Mouse (Mus musculus) kidney, adult 2 months (tissue): ENCODE data around the gene Adamtsl2. TPM values are rescaled to one million over a fixed set of nuclear protein-coding genes. Genes with fewer than 3 reads are reported as not detected.
A peak's percentile ranks its signal among the peaks of the same experiment; 100 is the strongest.

Source experiments
- DNase-seq: peaks from one replicate; pipeline ENCODE4 v3.0.0; 2021
- H3K27ac ChIP-seq: fragments of 200-500 bp; 2 replicates; pipeline ENCODE4 v1.5.1; 2012; ENCODE audit warnings: low read depth, low read length, control low read depth, inconsistent platforms; ENCODE audit not compliant: insufficient read depth
- H3K27me3 ChIP-seq: fragments of 200-500 bp; replicated peaks from 2 replicates; pipeline ENCODE4 v1.6.1; 2012; ENCODE audit warnings: mild to moderate bottlenecking, moderate library complexity, low read length, inconsistent platforms; ENCODE audit not compliant: control insufficient read depth, insufficient read depth
- H3K36me3 ChIP-seq: fragments of 200-500 bp; 2 replicates; pipeline ENCODE4 v1.6.1; 2012; ENCODE audit warnings: mild to moderate bottlenecking, moderate library complexity, low read length, inconsistent platforms; ENCODE audit not compliant: control insufficient read depth, insufficient read depth
- H3K4me1 ChIP-seq: fragments of 200-500 bp; 2 replicates; pipeline ENCODE4 v1.6.1; 2011; ENCODE audit warnings: low read length; ENCODE audit not compliant: control insufficient read depth, insufficient read depth
- H3K4me3 ChIP-seq: fragments of 200-500 bp; 2 replicates; pipeline ENCODE4 v1.5.1; 2011; ENCODE audit warnings: mild to moderate bottlenecking, low read depth, low read length, control low read depth; ENCODE audit not compliant: insufficient read depth
- CTCF ChIP-seq: fragments of 200-500 bp; conservative IDR thresholded peaks from 2 replicates; pipeline ENCODE4 v1.5.1; 2011; ENCODE audit warnings: low read depth, mild to moderate bottlenecking, control low read depth, low read length, moderate library complexity, mixed read lengths; ENCODE audit not compliant: insufficient read depth, insufficient read length
- POLR2A ChIP-seq: fragments of 200-500 bp; IDR thresholded peaks from one replicate; pipeline ENCODE4 v1.6.1; 2011; ENCODE audit warnings: low read depth, low read length, control low read depth
- WGBS: fragments of 180-500 bp; shearing (Covaris S2); methylation state at CpG from one replicate; pipeline ENCODE4 v1.1.7; 2018; 5-methylcytosine and 5-hydroxymethylcytosine counted together
- polyA plus RNA-seq: library from polyadenylated mRNA; depleted of rRNA; stranded (reverse); fragments of >200 nt; gene quantifications from 2 replicates; pipeline ENCODE4 v1.2.3, GENCODE M21; 2012

Adamtsl2 gene
- polyA plus RNA-seq, 1 experiment: 21.7 TPM

GRCm38 (mm10) chr2:27043461-27043860 is 35.7 kb upstream of the Adamtsl2 start:
- no peaks in the 10 kb centered on the region for H3K27me3 ChIP-seq
- H3K27ac ChIP-seq: no peak overlapping the region
- H3K4me1 ChIP-seq: peaks cover 7% of the 10 kb centered on the region; the same call in 1 of the 2 replicates
- H3K4me3 ChIP-seq: no peak overlapping the region
- DNase-seq: peak; percentile 88
- H3K36me3 ChIP-seq: no peaks in the 10 kb centered on the region
- TF ChIP-seq CTCF (peak; percentile 78), POLR2A (no peak)
- WGBS: 38% methylated on average over 3 of the region's 3 CpGs

GRCm38 (mm10) chr2:27044166-27044565 is 35.0 kb upstream of the Adamtsl2 start:
- Histone ChIP-seq H3K4me1 (0 out of 2 replicates have a peak, but pooled peaks cover 3% of the 10 kb centered on the region), H3K27ac (peak overlapping the region; percentile 22; the same call in 1 of the 2 replicates), H3K27me3 (no peaks in the 10 kb centered on the region), H3K4me3 (no peak overlapping the region), H3K36me3 (no peaks in the 10 kb centered on the region)
- TF ChIP-seq CTCF: no peak
- TF ChIP-seq POLR2A: no peak
- WGBS: 62% methylated on average over 4 of the region's 4 CpGs
- DNase-seq: peak; percentile 52

- DNase-seq: peak; percentile 57
- H3K4me3 ChIP-seq: no peak overlapping the region
- WGBS: 54% methylated on average over 3 of the region's 3 CpGs
- H3K27me3 ChIP-seq: no peaks in the 10 kb centered on the region
- peak overlapping the region; percentile 4; the same call in 1 of the 2 replicates for H3K27ac ChIP-seq
- H3K4me1 ChIP-seq: 0 out of 2 replicates have a peak, but pooled peaks cover 3% of the 10 kb centered on the region
- TF ChIP-seq POLR2A (no peak), CTCF (no peak)
- H3K36me3 ChIP-seq: no peaks in the 10 kb centered on the region
These were observed 34.5 kb upstream of the Adamtsl2 start for GRCm38 (mm10) chr2:27044641-27045040.

DNA sequence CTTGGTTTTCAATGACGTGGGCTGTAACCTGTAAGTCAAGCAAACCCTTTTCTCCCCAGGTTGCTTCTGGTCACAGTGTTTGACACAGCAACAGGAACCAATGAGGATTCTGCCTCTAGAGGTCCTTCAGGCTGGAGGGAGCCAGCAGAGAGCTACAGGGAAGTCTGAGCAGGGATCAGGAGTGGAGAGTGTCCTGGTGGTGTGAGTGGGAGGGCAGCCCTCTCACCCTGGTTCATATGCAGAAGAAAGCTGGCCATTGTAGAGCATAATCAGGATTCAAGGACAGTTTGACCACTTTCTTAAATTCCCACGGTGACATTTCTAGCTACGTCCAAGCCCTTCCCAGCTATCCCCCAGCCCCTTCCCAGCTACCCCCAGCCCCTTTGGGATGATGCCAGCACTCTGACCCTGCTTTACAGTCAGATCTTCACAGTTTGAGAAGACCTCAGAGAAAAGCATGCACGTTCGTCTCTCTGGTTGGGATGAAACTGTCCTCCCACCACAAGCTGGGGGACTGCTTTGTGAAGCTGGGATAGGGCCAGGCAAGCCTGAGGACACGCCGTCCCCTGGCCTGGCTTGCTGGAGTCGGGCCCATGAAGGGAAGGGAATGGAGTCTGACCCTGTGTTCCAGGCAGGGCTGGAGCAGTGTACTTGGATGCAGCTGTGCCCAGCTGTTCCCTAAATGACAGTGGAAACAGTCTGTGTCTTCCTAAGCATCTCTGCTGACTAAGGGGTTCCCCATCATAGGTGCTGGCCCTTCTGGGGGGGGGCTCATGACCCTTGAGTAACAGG is 33.0 kb upstream of the Adamtsl2 start:
- no peak for TF ChIP-seq CTCF
- TF ChIP-seq POLR2A: no peak
- WGBS: 53% methylated on average over 8 of the region's 8 CpGs
- no peak overlapping the region for H3K4me3 ChIP-seq
- H3K27me3 ChIP-seq: no peaks in the 10 kb centered on the region
- H3K36me3 ChIP-seq: no peaks in the 10 kb centered on the region
- H3K27ac ChIP-seq: peak overlapping the region; percentile 13
- H3K4me1 ChIP-seq: 0 out of 2 replicates have a peak, but pooled peaks cover 3% of the 10 kb centered on the region
- DNase-seq: peak; percentile 82

DNA sequence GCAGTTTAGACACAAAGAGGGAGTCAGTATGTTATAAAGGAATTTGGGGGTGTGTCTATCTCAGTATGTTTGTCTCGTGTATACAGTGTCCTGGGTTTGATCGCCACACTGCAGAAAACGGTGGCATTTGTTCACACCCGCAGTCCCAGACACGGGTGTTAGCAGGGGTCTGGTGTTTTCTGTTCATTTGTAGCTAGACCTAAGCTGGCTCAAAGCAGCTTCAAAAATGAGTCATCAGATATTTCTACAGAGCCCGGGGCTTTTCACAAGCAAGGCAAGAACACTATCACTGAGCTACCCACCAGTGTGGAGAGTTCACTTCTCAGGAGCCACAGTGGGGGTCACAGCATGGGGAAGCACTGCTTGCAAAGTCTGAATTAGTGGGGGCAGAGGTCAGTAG is 29.8 kb upstream of the Adamtsl2 start:
- H3K36me3 ChIP-seq: no peaks in the 10 kb centered on the region
- no peak for TF ChIP-seq POLR2A
- TF ChIP-seq CTCF: no peak
- WGBS: 57% methylated on average over 6 of the region's 6 CpGs

DNA sequence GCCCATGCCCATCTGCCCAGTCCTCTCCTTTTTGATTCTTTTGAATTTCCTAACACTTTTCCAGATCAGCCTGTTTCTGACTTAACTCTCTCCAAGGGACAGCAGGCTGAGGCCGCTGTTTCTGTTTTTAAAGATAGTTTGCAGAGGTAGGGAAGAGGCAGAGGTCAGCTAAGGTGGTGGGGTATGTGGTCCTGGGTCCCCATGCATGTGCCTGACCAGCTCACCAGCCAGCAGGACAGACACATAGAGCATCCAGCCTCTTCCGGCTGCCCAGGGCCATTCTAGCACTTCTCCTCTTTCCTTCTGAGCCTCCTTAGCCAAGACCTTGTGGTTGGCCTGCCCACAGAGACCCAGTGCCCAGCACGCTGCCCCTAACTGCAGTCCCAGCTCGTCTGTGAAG is 20.9 kb upstream of the Adamtsl2 start:
- WGBS: 54% methylated on average over 4 of the region's 4 CpGs
- Histone ChIP-seq H3K27me3 (no peaks in the 10 kb centered on the region), H3K36me3 (no peaks in the 10 kb centered on the region), H3K4me1 (peaks cover 3% of the 10 kb centered on the region; the same call in 1 of the 2 replicates), H3K4me3 (no peak overlapping the region), H3K27ac (no peak overlapping the region)
- no peak for DNase-seq
- TF ChIP-seq CTCF: no peak
- no peak for TF ChIP-seq POLR2A

More for the DNA sequence above, 29.8 kb upstream of the Adamtsl2 start:
- Histone ChIP-seq H3K27me3 (no peaks in the 10 kb centered on the region), H3K27ac (no peak overlapping the region), H3K4me3 (no peak overlapping the region), H3K4me1 (no peaks in the 10 kb centered on the region)
- DNase-seq: no peak

DNA sequence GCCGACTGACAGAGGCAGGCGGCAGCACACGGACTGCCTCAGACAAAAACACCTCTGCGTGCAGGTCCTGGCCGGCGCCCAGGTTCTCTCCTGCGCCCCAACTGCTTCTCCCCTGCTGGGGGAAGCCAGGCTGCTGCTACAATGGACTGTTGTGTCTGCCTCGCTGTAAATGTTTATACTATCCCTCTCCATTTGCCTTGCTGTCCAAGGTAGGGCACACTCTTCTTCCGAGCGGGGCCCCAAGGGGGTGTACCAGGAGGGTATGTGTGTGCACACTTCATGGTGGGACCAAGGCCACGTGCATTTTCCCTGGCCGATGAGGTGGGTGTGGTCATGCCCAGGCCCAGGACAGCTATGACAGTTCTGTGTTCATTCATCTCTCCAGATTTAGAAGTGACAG is 20.4 kb upstream of the Adamtsl2 start:
- WGBS: 26% methylated on average over 12 of the region's 12 CpGs
- Histone ChIP-seq H3K27ac (no peak overlapping the region), H3K4me3 (no peak overlapping the region), H3K4me1 (peaks cover 3% of the 10 kb centered on the region; the same call in 1 of the 2 replicates), H3K36me3 (no peaks in the 10 kb centered on the region), H3K27me3 (no peaks in the 10 kb centered on the region)
- TF ChIP-seq CTCF (no peak), POLR2A (no peak)
- DNase-seq: no peak
